Comparison of ENCODE assay signal across 8 mouse cellular contexts in genomic region chr19:57364942-57365673, GRCm38 (mm10). TPM values are rescaled to one million over a fixed set of nuclear protein-coding genes. Genes with fewer than 3 reads are reported as not detected.
A peak's percentile ranks its signal among the peaks of the same experiment; 100 is the strongest.
DNase-seq lines count a peak whose midpoint lies in the region; ATAC-seq and TF ChIP-seq lines count a peak whose summit lies in the region.

No protein-coding gene starts in this region.

- peak overlapping the region; percentile 22 for H3K4me2 ChIP-seq in kidney, embryonic 15.5 days

- H3K9me3 ChIP-seq in kidney, embryonic 15.5 days (replicated peaks): no peaks in the 10 kb centered on the region

- ATAC-seq in kidney, embryonic 15.5 days (replicated peaks; ENCODE audit: low FRiP score): 0 out of 2 replicates have a peak, but pooled peaks have one; percentile 13

- no peak overlapping the region for H3K4me3 ChIP-seq in kidney, embryonic 15.5 days (replicated peaks)
- no peak overlapping the region for H3K4me3 ChIP-seq in thymus, adult 2 months (ENCODE audit: control insufficient read depth, insufficient read depth, low read length)

- H3K36me3 ChIP-seq in kidney, embryonic 15.5 days: peaks cover 19% of the 10 kb centered on the region
- peaks cover 5% of the 10 kb centered on the region for H3K36me3 ChIP-seq in thymus, adult 2 months (ENCODE audit: control insufficient read depth, insufficient read depth, low read length)

- WGBS in kidney, embryonic 15.5 days: 21% methylated on average over 11 of the region's 11 CpGs
- 38% methylated on average over 10 of the region's 11 CpGs for WGBS in thymus, adult 2 months

- no peaks in the 10 kb centered on the region for H3K27me3 ChIP-seq in kidney, embryonic 15.5 days
- no peaks in the 10 kb centered on the region for H3K27me3 ChIP-seq in thymus, adult 2 months (ENCODE audit: control insufficient read depth, insufficient read depth, low read length)

- H3K9ac ChIP-seq in kidney, embryonic 15.5 days: 0 out of 2 replicates have a peak overlapping the region, but pooled peaks have one; percentile 3

- peak overlapping the region; percentile 71 for H3K27ac ChIP-seq in kidney, embryonic 15.5 days
- no peak overlapping the region for H3K27ac ChIP-seq in thymus, adult 2 months (ENCODE audit: control insufficient read depth, insufficient read depth, low read length)

- TF ChIP-seq CTCF in thymus, adult 2 months (IDR thresholded peaks at IDR 0.05; ENCODE audit: borderline replicate concordance, control insufficient read depth, extremely low read depth, insufficient read depth, low read length, poor library complexity): no peak

- peaks cover 62% of the 10 kb centered on the region for H3K4me1 ChIP-seq in kidney, embryonic 15.5 days
- peaks cover 39% of the 10 kb centered on the region for H3K4me1 ChIP-seq in thymus, adult 2 months (replicated peaks; ENCODE audit: control insufficient read depth, insufficient read depth, low read length)

- TF ChIP-seq POLR2A in thymus, adult 2 months (IDR thresholded peaks at IDR 0.05; ENCODE audit: control insufficient read depth, extremely low read depth, insufficient read depth, low read length, poor library complexity): no peak

- peak; percentile 32 for DNase-seq in urinary bladder, postnatal 25 days (ENCODE audit: low spot score)
- DNase-seq in urinary bladder, adult 2 months (ENCODE audit: low spot score): no peak
- DNase-seq in heart, adult 11 months: peak; percentile 98
- peak; percentile 19 for DNase-seq in naive thymus-derived CD4-positive, alpha-beta T cell, adult 2 months (ENCODE audit: low read depth)
- no peak for DNase-seq in frontal cortex, adult 2 months (ENCODE audit: extremely low spot score in 1 of 2, low spot score in 1 of 2)
- no peak for DNase-seq in thymus, postnatal 14 days
- DNase-seq in thymus, adult 2 months: no peak

RNA-seq across cellular contexts. Expression of gene Fam160b1, which starts 4.6 kb away (rescaled TPM):
- 13.9 and 17.3 TPM in 2 replicates for polyA plus RNA-seq in urinary bladder, adult 2 months (2012; rRNA removed)
- 12.6 and 14.1 TPM in 2 replicates for polyA plus RNA-seq in kidney, embryonic 15.5 days (2015; fragmentation: Nextera tagmentation; extraction: Ambion mirVana)
- polyA plus RNA-seq in frontal cortex, adult 2 months (2012; rRNA removed): 17.0 and 18.3 TPM in 2 replicates
- polyA plus RNA-seq in thymus, adult 2 months (2012; rRNA removed): 26.1 and 28.3 TPM in 2 replicates

RNA-seq across cellular contexts. Expression of gene Ablim1, which starts 50.4 kb away (rescaled TPM):
- 24.3 and 40.2 TPM in 2 replicates for polyA plus RNA-seq in urinary bladder, adult 2 months (2012; rRNA removed)
- 35.2 and 35.8 TPM in 2 replicates for polyA plus RNA-seq in kidney, embryonic 15.5 days (2015; fragmentation: Nextera tagmentation; extraction: Ambion mirVana)
- polyA plus RNA-seq in frontal cortex, adult 2 months (2012; rRNA removed): 54.2 and 56.0 TPM in 2 replicates
- polyA plus RNA-seq in thymus, adult 2 months (2012; rRNA removed): 216 and 231 TPM in 2 replicates

Comparison
In these comparisons a context has a peak if more than half of its experiments do, and no peak if none do; other contexts are left out.
1. DNase-seq: peak in urinary bladder, postnatal 25 days (single experiment), heart, adult 11 months (single experiment) and naive thymus-derived CD4-positive, alpha-beta T cell, adult 2 months (single experiment); none in urinary bladder, adult 2 months (single experiment), frontal cortex, adult 2 months (0 of 2), thymus, postnatal 14 days (single experiment) and thymus, adult 2 months (single experiment).